Mouse (Mus musculus) bone marrow macrophage, adult 2 months (primary cell): ENCODE results near the gene Phldb2.

Source experiments
- CTCF ChIP-seq: IDR thresholded peaks from 2 replicates; pipeline ENCODE4 v1.5.1; 2012; ENCODE audit warnings: low read depth, mild to moderate bottlenecking, low read length, moderate library complexity
- POLR2A ChIP-seq: IDR thresholded peaks from 2 replicates; pipeline ENCODE4 v1.6.1; 2012; ENCODE audit warnings: mild to moderate bottlenecking, low read depth, low read length, borderline replicate concordance

- TF ChIP-seq CTCF (no peak), POLR2A (no peak)
Observed at GRCm38 (mm10) chr16:45819911-45820310, 133.5 kb downstream of the Phldb2 start.
